In the genomic region with DNA sequence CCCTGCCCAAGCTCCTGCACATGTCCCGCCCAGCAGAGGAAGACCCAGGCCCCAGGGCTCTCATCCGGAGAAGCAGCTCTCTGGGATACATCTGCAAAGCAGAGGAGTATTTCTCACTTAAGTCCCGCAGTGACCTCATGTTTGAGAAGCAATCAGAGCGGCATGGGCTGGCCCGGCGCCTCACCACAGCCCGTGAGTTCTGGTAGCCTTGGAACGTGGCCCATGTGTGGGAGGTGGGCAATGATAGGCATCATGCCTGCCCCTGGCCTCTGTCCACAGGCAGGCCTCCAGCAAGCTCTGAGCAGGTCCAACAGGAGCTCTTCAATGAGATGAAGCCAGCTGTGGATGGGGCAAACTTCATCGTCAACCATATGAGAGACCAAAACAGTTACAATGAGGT, we compare ENCODE assay signal across 19 mouse cellular contexts. TPM values are rescaled to one million over a fixed set of nuclear protein-coding genes. Genes with fewer than 3 reads are reported as not detected.
"Had no signal": no experiment of that assay in that cellular context is flagged by ENCODE, and none has a peak within 500 bp of the region (broad histone marks: within the 10 kb centered on the region; RNA-seq: fewer than 3 reads in every experiment).

No protein-coding gene starts in this region.

- H3K4me1 ChIP-seq: limb, embryonic 13.5 days; liver, embryonic 12.5 days; midbrain, embryonic 10.5 days; neural tube, embryonic 12.5 days had no signal

- H3K9me3 ChIP-seq: kidney, embryonic 15.5 days; limb, embryonic 13.5 days; liver, embryonic 12.5 days; midbrain, embryonic 10.5 days; neural tube, embryonic 12.5 days had no signal

- H3K36me3 ChIP-seq: kidney, embryonic 15.5 days; limb, embryonic 13.5 days; liver, embryonic 12.5 days; midbrain, embryonic 10.5 days; neural tube, embryonic 12.5 days had no signal

- ATAC-seq: liver, embryonic 12.5 days had no signal

- DNase-seq: kidney, adult 2 months; kidney, postnatal 14 days; layer of hippocampus, postnatal 36 days; lung, embryonic 14.5 days; lung, postnatal 10 days; midbrain, embryonic 14.5 days; thymus, postnatal 36 days had no signal

- H3K27ac ChIP-seq: kidney, embryonic 15.5 days; limb, embryonic 13.5 days; liver, embryonic 12.5 days; midbrain, embryonic 10.5 days; neural tube, embryonic 12.5 days had no signal

- H3K9ac ChIP-seq: kidney, embryonic 15.5 days; limb, embryonic 13.5 days; liver, embryonic 12.5 days; lung, embryonic 14.5 days; neural tube, embryonic 12.5 days had no signal

- H3K27me3 ChIP-seq: neural tube, embryonic 12.5 days had no signal

- H3K4me2 ChIP-seq: kidney, embryonic 15.5 days; limb, embryonic 13.5 days; liver, embryonic 12.5 days; lung, embryonic 14.5 days; neural tube, embryonic 12.5 days had no signal

- H3K4me3 ChIP-seq: kidney, embryonic 15.5 days; limb, embryonic 13.5 days; liver, embryonic 12.5 days; midbrain, embryonic 10.5 days; neural tube, embryonic 12.5 days had no signal

RNA-seq across cellular contexts. Expression of gene Chrnd, which starts 6.9 kb away (rescaled TPM):
- total RNA-seq: layer of hippocampus, postnatal 36 days; left cerebral cortex, adult 8-10 months; left cerebral cortex, postnatal 36 days; megakaryocyte, adult 5-6 weeks; neutrophil, adult 5-6 weeks had no signal
- polyA plus RNA-seq: intestine, embryonic 16.5 days; kidney, adult 2 months; large intestine, adult 2 months; liver, embryonic 12.5 days; lung, embryonic 14.5 days; midbrain, embryonic 10.5 days; midbrain, embryonic 14.5 days had no signal

RNA-seq across cellular contexts. Expression of gene Chrng, which starts 7.2 kb away (rescaled TPM):
- total RNA-seq: layer of hippocampus, postnatal 36 days; left cerebral cortex, adult 8-10 months; left cerebral cortex, postnatal 36 days; megakaryocyte, adult 5-6 weeks; neutrophil, adult 5-6 weeks had no signal
- polyA plus RNA-seq: kidney, adult 2 months; large intestine, adult 2 months; lung, embryonic 14.5 days; midbrain, embryonic 14.5 days had no signal

RNA-seq across cellular contexts. Expression of gene Prss56, which starts 14.2 kb away (rescaled TPM):
- total RNA-seq: megakaryocyte, adult 5-6 weeks; neutrophil, adult 5-6 weeks had no signal
- polyA plus RNA-seq: intestine, embryonic 16.5 days; kidney, adult 2 months; large intestine, adult 2 months; liver, embryonic 12.5 days; liver, embryonic 16.5 days; lung, embryonic 14.5 days had no signal

RNA-seq across cellular contexts. Expression of gene Ecel1, which starts 41.0 kb away (rescaled TPM):
- total RNA-seq: megakaryocyte, adult 5-6 weeks; neutrophil, adult 5-6 weeks had no signal
